Mouse (Mus musculus) midbrain, embryonic 10.5 days (tissue): ENCODE data around the gene Tap2. TPM values are rescaled to one million over a fixed set of nuclear protein-coding genes. Genes with fewer than 3 reads are reported as not detected.

ENCODE experiments used
- polyA plus RNA-seq: library from polyadenylated mRNA; unstranded; fragments of >200 nt; fragmentation: Nextera tagmentation; extraction: Ambion mirVana; gene quantifications from 2 replicates; pipeline ENCODE4 v1.2.1, GENCODE M21; 2016

Gene Tap2
- polyA plus RNA-seq, 1 experiment from 2014 or later = 0.53 TPM

Other genes with a start within 250 kb of the Tap2 start
- gene Vps52, start 247.7 kb upstream of the Tap2 start, polyA plus RNA-seq = 53.5 and 61.0 TPM in 2 replicates
- 1,339 and 1,576 TPM in 2 replicates for gene Rps18, start 247.5 kb upstream of the Tap2 start, polyA plus RNA-seq
- gene H2-K1, start 203.2 kb upstream of the Tap2 start, polyA plus RNA-seq = 45.7 and 50.3 TPM in 2 replicates
- gene Ring1, start 178.8 kb upstream of the Tap2 start, polyA plus RNA-seq = 13.8 and 15.3 TPM in 2 replicates
- gene H2-Ke6, start 175.5 kb upstream of the Tap2 start, polyA plus RNA-seq = 120 and 128 TPM in 2 replicates
- gene Slc39a7, start 171.8 kb upstream of the Tap2 start, polyA plus RNA-seq = 221 and 227 TPM in 2 replicates
- 54.0 and 56.9 TPM in 2 replicates for gene Rxrb, start 171.7 kb upstream of the Tap2 start, polyA plus RNA-seq
- gene Col11a2, start 164.1 kb upstream of the Tap2 start, polyA plus RNA-seq = 0.92 and 1.1 TPM in 2 replicates
- gene H2-Oa, start 111.2 kb upstream of the Tap2 start, polyA plus RNA-seq = 0.37 and 0.50 TPM in 2 replicates
- 6.4 and 9.5 TPM in 2 replicates for gene H2-DMa, start 84.0 kb upstream of the Tap2 start, polyA plus RNA-seq
- gene Brd2, start 80.9 kb upstream of the Tap2 start, polyA plus RNA-seq = 126 and 137 TPM in 2 replicates
- 0.12 TPM in 1 of 2 replicates, not detected in the other for gene H2-DMb2, start 60.2 kb upstream of the Tap2 start, polyA plus RNA-seq
- 0.39 TPM in 1 of 2 replicates, not detected in the other for gene H2-DMb1, start 50.5 kb upstream of the Tap2 start, polyA plus RNA-seq
- gene Tap1, start 16.0 kb upstream of the Tap2 start, polyA plus RNA-seq = 0.93 and 1.3 TPM in 2 replicates
- gene Psmb9, start 15.8 kb upstream of the Tap2 start, polyA plus RNA-seq = 0.49 and 0.52 TPM in 2 replicates
- 1.4 and 3.0 TPM in 2 replicates for gene Psmb8, start 5.8 kb upstream of the Tap2 start, polyA plus RNA-seq
- gene H2-Ob, start 35.4 kb downstream of the Tap2 start, polyA plus RNA-seq = not detected in 2 replicates
- gene H2-Ab1, start 54.2 kb downstream of the Tap2 start, polyA plus RNA-seq = 8.3 and 11.1 TPM in 2 replicates
- not detected in 2 replicates for gene H2-Aa, start 84.3 kb downstream of the Tap2 start, polyA plus RNA-seq
- 1.5 and 2.0 TPM in 2 replicates for gene H2-Eb1, start 102.3 kb downstream of the Tap2 start, polyA plus RNA-seq
- gene H2-Eb2, start 122.1 kb downstream of the Tap2 start, polyA plus RNA-seq = not detected in 2 replicates
- 0.04 TPM in 1 of 2 replicates, not detected in the other for gene Btnl2, start 151.3 kb downstream of the Tap2 start, polyA plus RNA-seq
- gene Btnl1, start 173.6 kb downstream of the Tap2 start, polyA plus RNA-seq = not detected in 2 replicates
- 1.8 and 3.1 TPM in 2 replicates for gene BC051142, start 195.3 kb downstream of the Tap2 start, polyA plus RNA-seq